Mouse (Mus musculus): ENCODE data around the gene Casc3.
A peak's percentile ranks its signal among the peaks of the same experiment; 100 is the strongest.
"Not testable (repeated sequence)": the region's sequence is repeated elsewhere in the genome, so short reads cannot be mapped to it uniquely, and the experiment has no call there.

The Casc3 gene

GRCm38 (mm10) chr11:98789219-98789807 is 15.4 kb upstream of the Casc3 start:
- no peak for DNase-seq (ENCODE audit: low spot score in 2 of 2)

GRCm38 (mm10) chr11:98789824-98790223 is 14.9 kb upstream of the Casc3 start:
- no peak for DNase-seq (ENCODE audit: low spot score in 2 of 2)

- DNase-seq (ENCODE audit: low spot score in 2 of 2), result no peak
Observed at GRCm38 (mm10) chr11:98790631-98791205, 14.0 kb upstream of the Casc3 start.

GRCm38 (mm10) chr11:98791448-98791847 is 13.3 kb upstream of the Casc3 start:
- DNase-seq (ENCODE audit: low spot score in 2 of 2), result no peak

GRCm38 (mm10) chr11:98792081-98792480 is 12.6 kb upstream of the Casc3 start:
- DNase-seq (ENCODE audit: low spot score in 2 of 2), result no peak

GRCm38 (mm10) chr11:98794469-98795014 is 10.2 kb upstream of the Casc3 start:
- peak; percentile 42 to 72 for DNase-seq (ENCODE audit: low spot score in 2 of 2)

GRCm38 (mm10) chr11:98795015-98795713 is 9.5 kb upstream of the Casc3 start, which contains the start of gene Msl1:
TSS of gene Msl1 (plus strand) at chr11:98795516.
- peak; percentile 83 to 90 for DNase-seq (ENCODE audit: low spot score in 2 of 2)

GRCm38 (mm10) chr11:98795714-98796514 is 8.8 kb upstream of the Casc3 start:
- DNase-seq (ENCODE audit: low spot score in 2 of 2), result peak in 1 of 2 experiments; percentile 60

- DNase-seq (ENCODE audit: low spot score in 2 of 2), result peak in 1 of 2 experiments; percentile 74
Observed at GRCm38 (mm10) chr11:98796515-98797216, 8.0 kb upstream of the Casc3 start.

GRCm38 (mm10) chr11:98797306-98797705 is 7.4 kb upstream of the Casc3 start:
- no peak for DNase-seq (ENCODE audit: low spot score in 2 of 2)

GRCm38 (mm10) chr11:98797909-98798308 is 6.8 kb upstream of the Casc3 start:
- no peak for DNase-seq (ENCODE audit: low spot score in 2 of 2)

- DNase-seq (ENCODE audit: low spot score in 2 of 2), result no peak
Observed at GRCm38 (mm10) chr11:98808417-98808816, 3.7 kb downstream of the Casc3 start.

GRCm38 (mm10) chr11:98809457-98810290 is 5.0 kb downstream of the Casc3 start:
- DNase-seq (ENCODE audit: low spot score in 2 of 2), result peak; percentile 93 to 98

GRCm38 (mm10) chr11:98810686-98811085 is 6.0 kb downstream of the Casc3 start:
- no peak for DNase-seq (ENCODE audit: low spot score in 2 of 2)

GRCm38 (mm10) chr11:98816706-98817239 is 12.1 kb downstream of the Casc3 start:
- no peak for DNase-seq (ENCODE audit: low spot score in 2 of 2)

GRCm38 (mm10) chr11:98820968-98821367 is 16.3 kb downstream of the Casc3 start:
- no peak for DNase-seq (ENCODE audit: low spot score in 2 of 2)

- DNase-seq (ENCODE audit: low spot score in 2 of 2), result not testable (repeated sequence)
Observed at GRCm38 (mm10) chr11:98826071-98826470, 21.4 kb downstream of the Casc3 start.

- DNase-seq (ENCODE audit: low spot score in 2 of 2), result no peak
Observed at GRCm38 (mm10) chr11:98827877-98828276, 23.2 kb downstream of the Casc3 start.

- DNase-seq (ENCODE audit: low spot score in 2 of 2), result no peak
Observed at GRCm38 (mm10) chr11:98829091-98829775, 24.5 kb downstream of the Casc3 start.

All from cerebellum, postnatal 4 days (tissue).